In the genomic region with DNA sequence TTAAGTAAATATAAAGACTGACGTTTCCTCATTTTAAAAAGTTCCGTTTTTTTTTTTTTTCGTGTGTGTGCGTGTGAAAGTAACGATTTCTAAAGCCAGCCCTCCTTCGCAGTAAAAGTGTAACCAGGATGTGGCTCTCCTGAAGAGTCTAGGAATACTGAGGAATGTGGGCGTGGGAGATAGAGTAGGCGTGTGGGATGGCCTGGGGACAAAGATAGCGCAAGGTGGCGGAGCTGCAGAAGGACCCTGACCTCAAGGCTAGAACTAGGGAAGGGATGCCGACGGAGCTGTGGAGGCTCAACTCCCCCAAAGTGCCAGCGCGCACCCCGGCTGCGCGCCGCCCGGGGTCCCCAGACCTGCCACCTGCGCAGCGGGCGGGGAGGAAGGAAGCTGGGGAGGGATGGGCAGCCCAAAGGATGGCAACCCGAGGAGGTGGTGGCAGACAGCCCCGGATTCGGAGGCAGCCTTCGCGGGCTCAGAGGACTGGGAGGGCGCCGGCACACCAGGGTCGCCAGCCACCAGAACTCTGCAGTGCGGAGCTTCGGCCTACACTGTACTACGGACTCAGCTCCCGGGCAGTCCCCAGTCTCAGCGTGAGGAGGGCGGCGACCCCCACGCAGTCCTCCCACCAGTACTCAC, we compare ENCODE assay signal across 8 mouse cellular contexts. TPM values are rescaled to one million over a fixed set of nuclear protein-coding genes. Genes with fewer than 3 reads are reported as not detected.
DNase-seq lines count a peak whose midpoint lies in the region; ATAC-seq and TF ChIP-seq lines count a peak whose summit lies in the region.

No protein-coding gene starts in this region.

- H3K36me3 ChIP-seq in forebrain, embryonic 10.5 days (replicated peaks): peaks cover 46% of the 10 kb centered on the region
- peaks cover 23% of the 10 kb centered on the region for H3K36me3 ChIP-seq in kidney, embryonic 14.5 days (ENCODE audit: control insufficient read depth, insufficient read depth, low read length)
- peaks cover 8% of the 10 kb centered on the region; the same call in 1 of the 2 replicates for H3K36me3 ChIP-seq in thymus, adult 2 months (ENCODE audit: control insufficient read depth, insufficient read depth, low read length)

- DNase-seq in heart, adult 11 months: peak; percentile 93
- DNase-seq in heart, adult 8-10 months (ENCODE audit: low spot score): no peak
- DNase-seq in MEL-GATA-1-ER (ENCODE audit: extremely low read depth, low read depth): peak; percentile 68
- DNase-seq in forebrain, embryonic 10.5 days (ENCODE audit: extremely low spot score, low spot score): no peak
- DNase-seq in lung, postnatal 36 days: peak; percentile 25
- DNase-seq in thymus, adult 2 months: peak; percentile 77
- no peak for DNase-seq in layer of hippocampus, adult 9-11 months

- H3K9ac ChIP-seq in kidney, embryonic 14.5 days (ENCODE audit: low read depth, low read length): peak overlapping the region; percentile 86

- H3K4me1 ChIP-seq in forebrain, embryonic 10.5 days: peaks cover 34% of the 10 kb centered on the region
- 0 out of 2 replicates have a peak, but pooled peaks cover 3% of the 10 kb centered on the region for H3K4me1 ChIP-seq in kidney, embryonic 14.5 days (ENCODE audit: control insufficient read depth, insufficient read depth, low read length)
- peaks cover 3% of the 10 kb centered on the region for H3K4me1 ChIP-seq in thymus, adult 2 months (replicated peaks; ENCODE audit: control insufficient read depth, insufficient read depth, low read length)

- peak overlapping the region; percentile 97 for H3K27ac ChIP-seq in forebrain, embryonic 10.5 days
- H3K27ac ChIP-seq in kidney, embryonic 14.5 days (ENCODE audit: low read depth, low read length): peak overlapping the region; percentile 70; the same call in 1 of the 2 replicates
- H3K27ac ChIP-seq in thymus, adult 2 months (ENCODE audit: control insufficient read depth, insufficient read depth, low read length): no peak overlapping the region

- no peaks in the 10 kb centered on the region for H3K27me3 ChIP-seq in forebrain, embryonic 10.5 days (ENCODE audit: poor library complexity, severe bottlenecking)
- no peaks in the 10 kb centered on the region for H3K27me3 ChIP-seq in kidney, embryonic 14.5 days (ENCODE audit: control insufficient read depth, insufficient read depth, low read length)
- H3K27me3 ChIP-seq in thymus, adult 2 months (ENCODE audit: control insufficient read depth, insufficient read depth, low read length): no peaks in the 10 kb centered on the region

- peak; percentile 84 for ATAC-seq in kidney, embryonic 14.5 days (ENCODE audit: low FRiP score, low TSS enrichment)

- peak overlapping the region; percentile 99 for H3K4me3 ChIP-seq in forebrain, embryonic 10.5 days
- peak overlapping the region; percentile 90 for H3K4me3 ChIP-seq in kidney, embryonic 14.5 days (ENCODE audit: low read length)
- peak overlapping the region; percentile 65 for H3K4me3 ChIP-seq in thymus, adult 2 months (ENCODE audit: control insufficient read depth, insufficient read depth, low read length)

- peak overlapping the region; percentile 89 for H3K4me2 ChIP-seq in kidney, embryonic 14.5 days (replicated peaks; ENCODE audit: low read depth, low read length)

- TF ChIP-seq CTCF in thymus, adult 2 months (IDR thresholded peaks at IDR 0.05; ENCODE audit: borderline replicate concordance, control insufficient read depth, extremely low read depth, insufficient read depth, low read length, poor library complexity): no peak

- no peak for TF ChIP-seq POLR2A in thymus, adult 2 months (IDR thresholded peaks at IDR 0.05; ENCODE audit: control insufficient read depth, extremely low read depth, insufficient read depth, low read length, poor library complexity)

- 0% methylated on average over 38 of the region's 38 CpGs for WGBS in forebrain, embryonic 10.5 days
- WGBS in kidney, embryonic 14.5 days: under 1% methylated on average over 35 of the region's 38 CpGs
- under 1% methylated on average over 38 of the region's 38 CpGs for WGBS in thymus, adult 2 months

- no peaks in the 10 kb centered on the region for H3K9me3 ChIP-seq in forebrain, embryonic 10.5 days
- no peaks in the 10 kb centered on the region for H3K9me3 ChIP-seq in kidney, embryonic 14.5 days (ENCODE audit: control insufficient read depth, low read length)

RNA-seq across cellular contexts. Expression of a gene that starts 0.5 kb away (rescaled TPM):
- 1 to 10 TPM in 3 of 4 experiments, under 1 TPM in 1; 0.56 to 2.3 (median 1.4) TPM for total RNA-seq in heart, adult 8-10 months (2022)
- 132 and 135 TPM in 2 replicates for polyA plus RNA-seq in forebrain, embryonic 10.5 days (2016; fragmentation: Nextera tagmentation; extraction: Ambion mirVana)
- 94.6 and 128 TPM in 2 replicates for polyA plus RNA-seq in kidney, embryonic 14.5 days (2014; fragmentation: Nextera tagmentation; extraction: Ambion mirVana)
- polyA plus RNA-seq in thymus, adult 2 months (2012; rRNA removed): 28.4 and 33.1 TPM in 2 replicates

RNA-seq across cellular contexts. Expression of a gene that starts 31.8 kb away (rescaled TPM):
- total RNA-seq in heart, adult 8-10 months (2022): 1,000 to 10,000 TPM; 1,398 to 1,706 (median 1,515) TPM
- polyA plus RNA-seq in forebrain, embryonic 10.5 days (2016; fragmentation: Nextera tagmentation; extraction: Ambion mirVana): 1,247 and 1,263 TPM in 2 replicates
- 1,603 and 2,211 TPM in 2 replicates for polyA plus RNA-seq in kidney, embryonic 14.5 days (2014; fragmentation: Nextera tagmentation; extraction: Ambion mirVana)
- polyA plus RNA-seq in thymus, adult 2 months (2012; rRNA removed): 8,905 and 10,824 TPM in 2 replicates

Comparison
In these comparisons a context has a peak if more than half of its experiments do, and no peak if none do; other contexts are left out.
1. DNase-seq: peak in heart, adult 11 months (single experiment), MEL-GATA-1-ER (single experiment), lung, postnatal 36 days (single experiment) and thymus, adult 2 months (single experiment); none in heart, adult 8-10 months (single experiment), forebrain, embryonic 10.5 days (single experiment) and layer of hippocampus, adult 9-11 months (single experiment).
2. Peak in every context shown above with its lines, with median percentiles within 50 percentile points of each other: H3K4me3 ChIP-seq.